Mouse (Mus musculus): Measurements from ENCODE around the gene Snrnp35.
A peak's percentile ranks its signal among the peaks of the same experiment; 100 is the strongest.
"Not testable (repeated sequence)": the region's sequence is repeated elsewhere in the genome, so short reads cannot be mapped to it uniquely, and the experiment has no call there.

Snrnp35 gene

GRCm38 (mm10) chr5:124500037-124500436 is 17.1 kb downstream of the Snrnp35 start:
- not testable (repeated sequence) for DNase-seq (ENCODE audit: low read depth, low spot score)

GRCm38 (mm10) chr5:124500573-124500972 is 17.6 kb downstream of the Snrnp35 start:
- no peak for DNase-seq (ENCODE audit: low read depth, low spot score)

- DNase-seq (ENCODE audit: low read depth, low spot score), result no peak
Observed at GRCm38 (mm10) chr5:124501541-124501940, 18.6 kb downstream of the Snrnp35 start.

- DNase-seq (ENCODE audit: low read depth, low spot score), result no peak
Observed at GRCm38 (mm10) chr5:124503742-124504141, 20.8 kb downstream of the Snrnp35 start.

- no peak for DNase-seq (ENCODE audit: low read depth, low spot score)
Observed at GRCm38 (mm10) chr5:124505235-124505634, 22.3 kb downstream of the Snrnp35 start.

GRCm38 (mm10) chr5:124506731-124507359 is 23.9 kb downstream of the Snrnp35 start:
- peak; percentile 79 for DNase-seq (ENCODE audit: low read depth, low spot score)

- no peak for DNase-seq (ENCODE audit: low read depth, low spot score)
Observed at GRCm38 (mm10) chr5:124509200-124509599, 26.3 kb downstream of the Snrnp35 start.

GRCm38 (mm10) chr5:124509742-124510237 is 26.9 kb downstream of the Snrnp35 start:
- peak; percentile 90 for DNase-seq (ENCODE audit: low read depth, low spot score)

GRCm38 (mm10) chr5:124510536-124511050 is 27.7 kb downstream of the Snrnp35 start:
- no peak for DNase-seq (ENCODE audit: low read depth, low spot score)

- DNase-seq (ENCODE audit: low read depth, low spot score), result no peak
Observed at GRCm38 (mm10) chr5:124515789-124516188, 32.9 kb downstream of the Snrnp35 start.

- DNase-seq (ENCODE audit: low read depth, low spot score), result no peak
Observed at GRCm38 (mm10) chr5:124518648-124519047, 35.7 kb downstream of the Snrnp35 start.

- no peak for DNase-seq (ENCODE audit: low read depth, low spot score)
Observed at GRCm38 (mm10) chr5:124521588-124521987, 38.7 kb downstream of the Snrnp35 start.

- DNase-seq (ENCODE audit: low read depth, low spot score), result no peak
Observed at GRCm38 (mm10) chr5:124523032-124523431, 40.1 kb downstream of the Snrnp35 start.

GRCm38 (mm10) chr5:124524943-124525342 is 42.0 kb downstream of the Snrnp35 start:
- DNase-seq (ENCODE audit: low read depth, low spot score), result no peak

GRCm38 (mm10) chr5:124528351-124528750 is 45.4 kb downstream of the Snrnp35 start:
- DNase-seq (ENCODE audit: low read depth, low spot score), result no peak

GRCm38 (mm10) chr5:124528791-124529190 is 45.9 kb downstream of the Snrnp35 start:
- DNase-seq (ENCODE audit: low read depth, low spot score), result no peak

- DNase-seq (ENCODE audit: low read depth, low spot score), result no peak
Observed at GRCm38 (mm10) chr5:124529191-124529651, 46.3 kb downstream of the Snrnp35 start.

- no peak for DNase-seq (ENCODE audit: low read depth, low spot score)
Observed at GRCm38 (mm10) chr5:124529697-124530096, 46.8 kb downstream of the Snrnp35 start.

GRCm38 (mm10) chr5:124530655-124531582 is 48.0 kb downstream of the Snrnp35 start, which contains the start of gene Rilpl1:
Gene Rilpl1 (minus strand): TSS chr5:124531391.
- DNase-seq (ENCODE audit: low read depth, low spot score), result peak; percentile 66

GRCm38 (mm10) chr5:124531583-124531930 is 48.6 kb downstream of the Snrnp35 start:
- DNase-seq (ENCODE audit: low read depth, low spot score), result peak; percentile 51

- DNase-seq (ENCODE audit: low read depth, low spot score), result no peak
Observed at GRCm38 (mm10) chr5:124532451-124532850, 49.5 kb downstream of the Snrnp35 start.

GRCm38 (mm10) chr5:124535016-124535415 is 52.1 kb downstream of the Snrnp35 start:
- DNase-seq (ENCODE audit: low read depth, low spot score), result no peak
